Mouse (Mus musculus) liver, adult 2 months (tissue): ENCODE measurements around the gene Med24.

Experiments
- CTCF ChIP-seq: fragments of 200-500 bp; IDR thresholded peaks from 2 replicates; pipeline ENCODE4 v1.5.1; 2011; ENCODE audit warnings: low read depth, low read length, control low read depth
- POLR2A ChIP-seq: fragments of 200-500 bp; IDR thresholded peaks from 2 replicates; pipeline ENCODE4 v1.6.1; 2011; ENCODE audit warnings: low read length, control low read depth; ENCODE audit not compliant: insufficient read depth; ENCODE audit errors: extremely low read depth

DNA sequence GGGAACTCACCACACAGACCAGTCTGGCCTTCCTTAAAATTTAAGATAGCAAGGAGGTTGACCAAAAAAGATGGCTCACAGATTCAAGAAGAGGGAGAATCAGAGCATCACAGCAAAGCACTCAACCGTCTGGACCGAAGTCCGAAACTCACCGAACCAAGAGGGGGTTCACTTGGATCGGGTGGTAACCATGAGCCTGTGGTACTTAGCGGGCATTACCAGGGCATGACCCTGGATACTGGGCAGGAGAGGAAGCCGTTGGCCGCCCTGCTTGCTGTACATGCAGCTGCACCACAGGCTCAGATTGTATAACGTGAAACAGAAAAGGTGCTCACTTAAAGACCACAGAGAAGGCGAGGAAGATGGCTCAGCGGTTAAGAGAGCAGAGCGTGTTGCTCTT is 32.0 kb downstream of the Med24 start:
- TF ChIP-seq POLR2A = no peak
- TF ChIP-seq CTCF = no peak
